Mouse (Mus musculus) yolk sac, embryonic 10.5 days (tissue): ENCODE results near the gene Cobl.

Experiments
- DNase-seq: peaks from one replicate; pipeline ENCODE4 v3.0.0-alpha.2; 2017; ENCODE audit warnings: low spot score

Cobl gene

DNA sequence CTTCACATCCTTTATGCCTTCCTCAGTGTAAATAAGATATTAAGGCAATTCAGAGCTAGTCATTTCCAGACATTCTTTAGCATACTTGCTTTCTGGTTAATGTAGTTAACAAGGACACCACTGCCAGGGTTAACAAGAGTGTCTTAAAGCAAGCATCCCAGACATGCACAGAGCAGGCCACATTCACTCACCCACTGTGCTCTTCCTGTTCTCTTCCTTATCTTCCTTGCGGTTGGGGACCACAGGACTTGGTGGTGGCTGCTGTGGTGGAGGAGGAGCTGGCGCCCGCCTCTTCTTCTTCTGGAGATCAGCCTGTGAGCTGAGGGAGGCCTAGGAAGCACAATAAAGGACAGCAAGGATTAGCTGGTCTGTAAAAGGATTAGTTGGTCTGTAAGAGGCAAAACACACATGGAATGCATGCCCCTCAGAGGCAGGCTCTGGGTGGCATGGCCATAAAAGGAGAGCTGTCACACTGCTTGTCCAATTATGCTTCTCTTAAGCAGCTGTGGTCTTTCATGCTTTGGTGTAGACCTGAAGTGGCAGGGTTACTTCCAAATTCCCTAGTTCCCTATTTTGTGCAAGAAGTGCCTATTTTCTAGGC is 155.2 kb downstream of the Cobl start:
- no peak for DNase-seq

DNA sequence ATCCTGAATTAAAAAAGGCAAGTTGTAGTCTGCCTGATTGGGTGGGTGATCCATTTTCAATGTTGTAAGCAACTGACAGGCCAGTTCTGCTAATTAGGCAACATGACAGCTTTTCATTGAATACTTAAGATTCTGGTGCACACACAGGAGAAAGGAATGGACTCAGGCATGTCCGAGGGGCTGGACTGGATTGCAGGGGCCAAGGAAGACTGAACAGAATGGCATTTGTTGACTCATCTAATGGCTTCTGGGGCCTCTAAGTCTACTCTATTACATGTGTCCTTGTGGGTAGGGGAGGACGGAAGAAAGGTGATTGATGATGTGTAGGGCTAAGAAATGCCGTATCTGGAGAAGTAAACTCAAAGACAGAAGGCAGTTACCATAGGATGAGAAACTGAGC is 159.9 kb downstream of the Cobl start:
- no peak for DNase-seq

GRCm38 (mm10) chr11:12299701-12300446 is 164.9 kb downstream of the Cobl start:
- DNase-seq, result no peak

DNA sequence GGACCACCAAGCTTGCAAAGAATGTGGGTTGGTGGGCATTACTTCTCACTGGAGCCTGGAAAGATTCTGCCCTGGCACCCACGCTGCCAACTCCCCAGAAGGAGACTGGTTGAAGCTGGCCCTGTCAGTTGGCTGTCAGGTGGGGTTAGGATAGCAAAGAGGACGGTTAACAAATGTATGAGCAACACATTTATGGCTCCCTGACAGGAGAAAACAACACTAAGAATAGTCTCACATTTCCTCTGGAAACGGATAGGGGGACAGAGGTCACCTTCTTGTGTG is 173.2 kb downstream of the Cobl start:
- no peak for DNase-seq

GRCm38 (mm10) chr11:12290911-12291653 is 173.7 kb downstream of the Cobl start:
- DNase-seq, result peak; percentile 21

DNA sequence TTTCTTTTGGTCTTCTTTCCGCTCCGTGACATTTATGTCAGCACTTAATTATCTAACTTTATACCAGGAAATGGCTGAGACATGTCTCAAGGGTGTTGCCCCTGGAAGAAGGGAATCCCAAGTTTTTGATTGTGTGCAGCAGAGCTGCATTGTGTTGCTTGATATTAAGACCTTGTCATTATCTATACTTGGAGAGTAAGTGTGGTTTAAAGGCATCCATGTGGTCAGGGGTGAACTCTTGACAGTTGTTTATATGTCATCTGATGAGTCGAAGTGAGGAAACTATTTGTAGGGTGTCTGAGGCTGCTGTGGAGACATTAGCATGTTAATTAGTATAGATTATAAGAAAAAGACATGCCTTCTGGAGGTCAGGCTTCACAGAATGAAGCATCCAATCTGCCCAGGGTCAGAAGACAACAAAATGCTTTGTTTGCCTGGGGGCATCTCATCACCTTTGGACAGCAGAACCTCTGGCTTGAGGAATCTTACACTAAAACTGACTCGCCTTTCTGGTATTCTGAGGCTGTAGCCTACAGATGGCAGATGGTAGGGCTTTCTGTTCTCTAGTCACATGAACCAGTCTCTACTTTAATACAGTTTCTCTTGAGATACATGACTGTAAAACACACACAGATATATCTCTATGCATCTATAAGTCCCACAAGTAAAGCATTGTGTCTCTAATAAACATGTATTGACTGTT is 179.3 kb downstream of the Cobl start:
- no peak for DNase-seq

DNA sequence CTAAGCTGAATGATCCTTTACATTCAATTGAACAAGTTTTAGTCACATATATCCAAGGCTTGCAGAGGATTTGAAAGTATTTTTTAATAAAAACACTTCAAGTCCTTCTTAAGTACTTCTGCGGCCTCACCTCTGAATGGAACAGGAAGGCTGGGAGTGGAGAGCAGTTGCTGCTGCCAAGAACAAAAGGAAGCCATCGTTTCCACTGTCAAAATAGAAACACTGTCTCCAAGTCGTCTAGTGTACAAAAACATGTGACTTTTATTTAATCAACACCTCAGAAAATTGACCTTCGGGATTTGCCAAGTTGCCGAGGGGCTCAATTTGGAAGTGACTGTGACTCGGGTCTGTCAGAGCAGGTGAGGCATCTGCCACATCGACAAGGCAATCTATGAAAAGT is 184.0 kb downstream of the Cobl start:
- DNase-seq, result no peak

GRCm38 (mm10) chr11:12274276-12274675 is 190.5 kb downstream of the Cobl start:
- no peak for DNase-seq

- DNase-seq, result no peak
Observed at GRCm38 (mm10) chr11:12273726-12274125, 191.0 kb downstream of the Cobl start.

DNA sequence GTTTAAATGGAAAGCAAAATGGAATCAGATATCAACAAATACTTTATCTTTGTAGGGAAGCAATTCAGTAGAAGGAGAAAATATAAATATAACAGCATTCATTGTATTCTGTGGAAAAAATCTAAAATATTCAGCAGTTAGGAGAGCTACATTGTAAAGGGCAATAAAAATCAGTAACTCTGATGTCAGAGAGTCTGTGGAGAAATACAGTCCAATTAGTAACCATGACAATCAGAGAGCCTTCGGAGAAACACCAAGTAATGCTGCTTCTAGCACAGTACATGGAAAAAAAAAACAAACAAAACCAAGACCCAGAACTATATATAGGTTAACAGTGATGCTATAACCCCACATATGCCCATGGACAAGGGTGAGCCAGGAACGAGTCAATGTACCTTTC is 206.3 kb downstream of the Cobl start:
- no peak for DNase-seq

DNA sequence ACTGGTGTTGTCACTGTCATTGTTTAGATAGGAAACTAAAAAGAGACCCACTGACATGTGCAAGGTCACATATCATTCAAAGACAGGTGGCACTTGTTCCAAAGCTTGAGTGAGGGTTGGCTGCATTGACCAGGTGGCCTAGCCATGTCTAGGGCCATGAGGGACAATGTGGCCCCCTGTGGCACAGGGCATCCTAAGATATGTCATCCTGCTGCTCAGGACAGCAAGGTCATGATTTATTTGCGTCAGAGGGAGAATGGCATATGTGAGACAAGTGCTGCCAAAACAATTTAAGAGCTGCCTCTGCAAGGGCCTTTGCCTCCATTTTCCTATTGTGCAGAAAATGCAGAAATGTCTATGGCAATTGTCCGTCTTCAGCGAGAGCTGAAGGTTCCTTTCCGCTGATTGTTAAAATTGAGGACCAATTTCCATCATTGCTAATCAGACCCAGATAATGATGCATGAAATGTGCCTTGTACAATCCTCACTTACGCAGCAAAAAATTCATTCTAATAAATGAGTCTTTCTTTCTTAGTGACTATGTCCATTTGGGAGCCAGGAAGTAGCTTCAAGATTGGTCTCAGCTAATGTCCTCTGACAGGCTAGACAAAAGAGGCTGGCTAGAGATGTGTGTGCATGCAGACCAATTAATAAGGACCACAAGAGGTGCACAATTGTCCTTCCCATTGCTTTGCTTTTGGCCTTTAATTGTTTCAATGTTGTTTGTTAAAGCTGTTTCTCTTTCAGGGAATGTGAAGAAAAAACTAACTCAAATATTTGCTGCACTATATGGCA is 207.2 kb downstream of the Cobl start:
- no peak for DNase-seq

DNA sequence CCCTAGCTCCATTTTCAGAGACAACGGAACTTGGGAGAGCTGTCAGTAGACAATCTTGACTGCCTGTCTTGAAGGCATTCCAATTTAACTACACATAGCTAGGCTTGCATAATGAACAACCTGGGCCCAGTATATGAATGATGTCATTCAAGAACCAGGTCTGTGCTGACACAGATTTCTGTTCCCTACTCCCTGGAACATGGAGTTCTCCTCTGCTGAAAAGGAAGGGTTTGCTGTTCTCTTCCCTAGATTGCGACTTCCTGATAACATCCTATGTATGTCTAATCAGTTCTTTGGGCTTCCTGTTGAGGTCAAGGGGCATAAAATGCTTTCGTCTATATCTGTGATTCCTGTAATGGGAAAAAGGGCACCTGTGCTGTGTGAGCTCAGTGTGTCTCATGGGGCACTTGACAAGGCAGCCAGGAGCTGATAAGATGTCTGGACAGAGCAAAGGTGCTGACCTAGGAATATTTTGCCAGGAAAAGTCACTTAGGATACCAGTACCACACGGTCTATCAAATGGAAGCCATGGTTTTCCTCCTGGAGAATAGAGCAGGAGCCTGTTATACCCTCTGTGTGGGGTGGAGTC is 219.3 kb downstream of the Cobl start:
- no peak for DNase-seq

GRCm38 (mm10) chr11:12236341-12236740 is 228.4 kb downstream of the Cobl start:
- DNase-seq, result no peak

DNA sequence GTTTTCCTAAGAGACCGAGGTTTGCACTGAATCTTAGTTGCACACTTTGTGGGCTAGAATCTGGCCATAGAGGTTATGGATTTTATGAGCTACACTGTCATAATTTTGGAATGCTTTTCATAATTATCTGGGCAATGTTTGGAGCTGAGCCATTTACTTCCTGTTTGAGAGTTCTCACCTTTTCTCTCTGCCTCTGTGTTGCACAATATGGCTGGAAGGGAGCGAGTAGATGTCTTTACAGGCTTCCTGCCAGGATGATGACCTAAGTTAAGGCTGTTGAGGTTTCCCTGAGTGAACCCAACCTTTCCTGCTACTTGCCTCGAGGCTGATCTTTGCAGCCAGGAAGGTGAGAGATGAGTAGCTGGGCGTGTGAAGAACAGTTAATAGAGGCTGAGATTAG is 229.9 kb downstream of the Cobl start:
- no peak for DNase-seq

- no peak for DNase-seq
Observed at GRCm38 (mm10) chr11:12234126-12234525, 230.6 kb downstream of the Cobl start.

- DNase-seq, result no peak
Observed at GRCm38 (mm10) chr11:12232743-12233125, 232.0 kb downstream of the Cobl start.

DNA sequence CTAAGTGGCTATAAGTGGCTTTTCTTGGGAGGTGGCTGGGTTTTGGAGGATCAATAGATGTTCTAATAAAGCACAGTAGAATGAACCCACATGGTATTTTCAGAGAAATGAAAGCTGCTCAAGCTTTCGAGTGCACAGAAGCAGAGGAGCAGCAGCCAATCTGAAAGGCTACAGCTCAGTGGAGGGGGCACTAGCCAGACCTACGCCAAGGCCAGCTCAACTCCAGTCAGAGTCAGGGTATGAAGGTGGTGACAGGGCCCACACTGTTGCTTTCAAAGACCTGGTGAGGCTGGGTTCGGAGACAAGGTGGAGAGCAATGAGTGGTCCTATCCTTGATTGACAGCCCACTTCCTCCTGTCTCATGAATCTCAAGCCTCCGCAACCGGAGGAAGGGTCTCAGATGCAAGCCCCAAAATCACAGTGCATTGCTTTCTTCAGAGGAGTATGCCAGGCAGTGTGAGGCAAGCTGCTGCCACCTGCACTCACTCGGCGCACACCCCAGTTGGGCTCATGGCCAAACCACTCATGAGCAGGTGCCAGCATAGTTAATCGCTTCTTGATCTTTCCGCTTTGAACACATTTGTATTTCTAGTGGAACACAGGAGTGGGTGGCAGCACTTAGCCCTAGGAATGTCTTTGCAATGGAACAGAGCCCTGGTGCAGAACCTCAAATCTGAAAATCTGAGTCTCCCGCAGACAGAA is 232.6 kb downstream of the Cobl start:
- no peak for DNase-seq

DNA sequence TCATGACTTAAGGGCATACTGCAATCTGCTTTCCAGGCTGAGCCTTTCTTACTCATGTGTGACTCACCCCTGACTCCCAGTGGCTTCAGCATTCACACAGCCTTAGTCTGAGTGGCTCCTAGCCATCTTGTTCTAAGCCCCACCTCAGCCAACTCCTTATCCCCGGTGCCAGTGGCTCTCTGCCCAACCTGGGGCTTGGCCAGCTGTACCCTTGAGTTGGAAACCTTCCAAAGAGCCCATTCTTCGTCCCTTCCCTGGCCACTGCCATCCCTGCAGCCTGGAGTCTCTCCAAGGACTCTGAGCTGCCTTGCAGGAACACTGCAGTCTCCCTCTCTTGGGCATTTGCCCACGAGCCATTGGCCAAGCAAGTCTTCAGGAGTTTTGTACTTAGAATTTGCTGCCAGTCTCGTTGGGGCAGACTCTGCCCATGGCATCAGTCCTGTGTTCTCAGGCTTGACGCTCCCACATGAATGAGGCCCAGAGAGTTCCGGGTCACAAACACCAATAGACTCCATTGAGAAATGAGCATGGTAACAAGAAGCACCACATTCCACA is 233.2 kb downstream of the Cobl start:
- no peak for DNase-seq

- no peak for DNase-seq
Observed at GRCm38 (mm10) chr11:12229411-12229810, 235.3 kb downstream of the Cobl start.

GRCm38 (mm10) chr11:12227343-12227742 is 237.4 kb downstream of the Cobl start:
- no peak for DNase-seq
